Mouse (Mus musculus) cortical plate, adult 2 months (tissue): ENCODE measurements around the gene S1pr3. TPM values are rescaled to one million over a fixed set of nuclear protein-coding genes. Genes with fewer than 3 reads are reported as not detected.

Experiments
- H3K27ac ChIP-seq: fragments of 200-500 bp; 2 replicates; pipeline ENCODE4 v1.5.1; 2012; ENCODE audit warnings: low read length, control low read depth, inconsistent platforms; ENCODE audit not compliant: insufficient read depth
- H3K4me1 ChIP-seq: fragments of 200-500 bp; 2 replicates; pipeline ENCODE4 v1.6.1; 2011; ENCODE audit warnings: low read length; ENCODE audit not compliant: control insufficient read depth, insufficient read depth
- H3K4me3 ChIP-seq: fragments of 200-500 bp; 2 replicates; pipeline ENCODE4 v1.5.1; 2011; ENCODE audit warnings: mild to moderate bottlenecking, low read length, control low read depth; ENCODE audit not compliant: insufficient read depth
- CTCF ChIP-seq: fragments of 200-500 bp; IDR thresholded peaks from 2 replicates; pipeline ENCODE4 v1.5.1; 2011; ENCODE audit warnings: mild to moderate bottlenecking, control low read depth, low read length; ENCODE audit not compliant: insufficient read depth; ENCODE audit errors: extremely low read depth
- POLR2A ChIP-seq: fragments of 200-500 bp; IDR thresholded peaks from 2 replicates; pipeline ENCODE4 v1.6.1; 2011; ENCODE audit warnings: mild to moderate bottlenecking, low read length, control low read depth; ENCODE audit not compliant: insufficient read depth; ENCODE audit errors: extremely low read depth
- polyA plus RNA-seq: library from polyadenylated mRNA; depleted of rRNA; stranded (reverse); fragments of >200 nt; gene quantifications from 2 replicates; pipeline ENCODE4 v1.2.3, GENCODE M21; 2012

S1pr3 gene
- polyA plus RNA-seq, 1 experiment: 6.9 TPM

GRCm38 (mm10) chr13:51417796-51418195, 9.4 kb downstream of the S1pr3 start:
- peaks cover 16% of the 10 kb centered on the region for H3K4me1 ChIP-seq
- 0 out of 2 replicates have a peak overlapping the region, but pooled peaks have one; percentile 10 for H3K4me3 ChIP-seq
- peak overlapping the region; percentile 8; the same call in 1 of the 2 replicates for H3K27ac ChIP-seq
- TF ChIP-seq CTCF (no peak), POLR2A (no peak)

GRCm38 (mm10) chr13:51418268-51418941, 10.0 kb downstream of the S1pr3 start:
- TF ChIP-seq POLR2A: peak; percentile 39; the same call in 1 of the 2 replicates
- TF ChIP-seq CTCF: peak; percentile 95
- H3K27ac ChIP-seq: peak overlapping the region; percentile 8; the same call in 1 of the 2 replicates
- peaks cover 16% of the 10 kb centered on the region for H3K4me1 ChIP-seq
- peak overlapping the region; percentile 11 for H3K4me3 ChIP-seq

DNA sequence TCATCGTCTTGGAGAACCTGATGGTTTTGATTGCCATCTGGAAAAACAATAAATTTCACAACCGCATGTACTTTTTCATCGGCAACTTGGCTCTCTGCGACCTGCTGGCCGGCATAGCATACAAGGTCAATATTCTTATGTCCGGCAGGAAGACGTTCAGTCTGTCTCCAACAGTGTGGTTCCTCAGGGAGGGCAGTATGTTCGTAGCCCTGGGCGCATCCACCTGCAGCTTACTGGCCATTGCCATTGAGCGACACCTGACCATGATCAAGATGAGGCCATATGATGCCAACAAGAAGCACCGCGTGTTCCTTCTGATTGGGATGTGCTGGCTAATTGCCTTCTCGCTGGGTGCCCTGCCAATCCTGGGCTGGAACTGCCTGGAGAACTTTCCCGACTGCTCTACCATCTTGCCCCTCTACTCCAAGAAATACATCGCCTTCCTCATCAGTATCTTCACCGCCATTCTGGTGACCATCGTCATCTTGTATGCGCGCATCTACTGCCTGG, 10.6 kb downstream of the S1pr3 start:
- no peak for TF ChIP-seq CTCF
- no peak for TF ChIP-seq POLR2A
- peak overlapping the region; percentile 11 for H3K4me3 ChIP-seq
- H3K4me1 ChIP-seq: peaks cover 16% of the 10 kb centered on the region
- no peak overlapping the region for H3K27ac ChIP-seq

DNA sequence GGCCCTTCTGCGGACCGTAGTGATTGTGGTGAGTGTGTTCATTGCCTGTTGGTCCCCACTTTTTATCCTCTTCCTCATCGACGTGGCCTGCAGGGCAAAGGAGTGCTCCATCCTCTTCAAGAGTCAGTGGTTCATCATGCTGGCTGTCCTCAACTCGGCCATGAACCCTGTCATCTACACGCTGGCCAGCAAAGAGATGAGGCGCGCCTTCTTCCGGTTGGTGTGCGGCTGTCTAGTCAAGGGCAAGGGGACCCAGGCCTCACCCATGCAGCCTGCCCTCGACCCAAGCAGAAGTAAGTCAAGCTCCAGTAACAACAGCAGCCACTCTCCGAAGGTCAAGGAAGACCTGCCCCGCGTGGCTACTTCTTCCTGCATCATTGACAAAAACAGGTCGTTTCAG, 11.1 kb downstream of the S1pr3 start:
- no peak overlapping the region for H3K27ac ChIP-seq
- H3K4me3 ChIP-seq: no peak overlapping the region; the same call in 1 of the 2 replicates
- no peak for TF ChIP-seq CTCF
- TF ChIP-seq POLR2A: no peak
- H3K4me1 ChIP-seq: peaks cover 16% of the 10 kb centered on the region

GRCm38 (mm10) chr13:51420861-51421260, 12.4 kb downstream of the S1pr3 start:
- TF ChIP-seq POLR2A: no peak
- TF ChIP-seq CTCF: no peak
- no peak overlapping the region for H3K4me3 ChIP-seq
- H3K4me1 ChIP-seq: peaks cover 16% of the 10 kb centered on the region
- H3K27ac ChIP-seq: no peak overlapping the region

DNA sequence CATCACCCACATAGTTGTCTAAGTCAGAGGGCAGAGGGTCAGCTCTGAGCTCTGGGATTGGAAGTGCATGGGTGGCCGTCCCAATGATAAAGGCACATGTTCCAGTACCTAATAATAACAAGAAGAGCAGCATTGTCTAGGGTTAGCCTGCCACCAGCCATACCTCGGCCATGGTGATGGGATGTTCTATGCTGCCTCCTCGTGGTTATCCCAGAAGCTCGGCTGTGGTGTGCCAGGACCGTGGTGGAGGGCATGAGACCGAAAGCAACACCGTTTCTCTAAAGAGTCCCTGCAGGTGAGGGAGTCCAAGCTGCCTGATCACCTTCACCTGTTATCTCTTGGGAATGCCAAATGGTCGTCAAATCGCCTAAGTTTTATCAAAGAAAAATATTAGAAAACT, 15.2 kb downstream of the S1pr3 start:
- Histone ChIP-seq H3K4me1 (peaks cover 7% of the 10 kb centered on the region), H3K4me3 (no peak overlapping the region), H3K27ac (no peak overlapping the region)
- TF ChIP-seq POLR2A: no peak
- TF ChIP-seq CTCF: no peak

DNA sequence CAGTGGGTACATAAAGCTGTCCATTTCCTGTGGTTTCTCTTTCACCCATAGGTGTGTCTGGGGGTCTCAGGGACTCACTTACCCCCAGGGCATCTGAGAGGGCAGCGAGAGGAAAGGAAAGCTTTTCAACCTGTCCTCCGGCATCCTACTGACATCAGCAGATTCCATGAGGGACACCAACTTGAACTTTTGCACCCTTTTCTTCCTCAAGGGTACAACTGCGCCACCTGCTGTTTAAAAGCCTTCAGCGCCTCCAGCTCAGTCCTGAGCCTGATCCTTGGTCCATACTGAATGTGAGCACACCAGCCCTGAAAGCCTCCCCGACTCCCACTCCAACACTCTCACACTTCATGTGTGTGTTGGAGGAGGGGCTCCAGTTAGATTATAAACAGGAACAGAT, 16.2 kb downstream of the S1pr3 start:
- TF ChIP-seq CTCF: peak; percentile 65
- no peak for TF ChIP-seq POLR2A
- Histone ChIP-seq H3K4me3 (no peak overlapping the region), H3K4me1 (peaks cover 5% of the 10 kb centered on the region), H3K27ac (no peak overlapping the region)

DNA sequence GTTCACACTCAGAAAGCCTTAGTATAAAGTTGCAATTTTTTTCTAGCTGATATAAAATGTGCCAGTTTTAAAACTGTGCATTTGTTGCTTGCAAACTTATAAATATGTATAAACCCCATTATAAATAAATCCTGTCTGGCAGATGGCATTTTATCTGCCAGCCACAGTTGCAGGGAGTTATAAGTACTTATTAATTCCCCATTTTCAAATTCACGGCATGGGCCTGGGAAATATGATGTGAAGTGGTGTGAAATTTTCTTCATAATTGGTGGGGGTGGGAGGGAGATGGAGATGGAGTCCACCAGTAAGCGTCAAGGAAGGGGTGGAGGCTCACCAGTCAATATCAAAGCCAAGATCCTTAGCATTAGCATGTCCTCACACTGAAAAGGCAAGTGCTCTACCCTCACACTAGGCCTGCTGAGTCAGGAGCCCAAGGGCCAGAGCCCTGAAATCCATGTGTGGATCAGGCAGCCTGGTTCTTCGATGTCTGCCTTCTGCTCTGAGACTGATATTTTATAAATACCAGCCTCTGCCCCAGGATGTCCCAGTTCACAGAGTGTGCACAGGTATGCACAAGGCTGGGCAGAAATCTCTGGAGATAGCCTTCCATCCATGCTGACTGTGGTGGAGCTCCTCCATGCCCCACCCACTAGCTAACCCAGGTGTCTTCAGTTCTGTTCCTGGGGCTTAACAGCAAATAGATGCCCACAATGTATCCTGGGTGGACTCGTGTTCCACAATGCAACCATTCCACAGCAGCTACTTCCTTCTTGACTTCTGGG, 17.4 kb downstream of the S1pr3 start:
- Histone ChIP-seq H3K4me3 (no peak overlapping the region), H3K4me1 (peaks cover 5% of the 10 kb centered on the region), H3K27ac (no peak overlapping the region)
- TF ChIP-seq CTCF (no peak), POLR2A (no peak)

DNA sequence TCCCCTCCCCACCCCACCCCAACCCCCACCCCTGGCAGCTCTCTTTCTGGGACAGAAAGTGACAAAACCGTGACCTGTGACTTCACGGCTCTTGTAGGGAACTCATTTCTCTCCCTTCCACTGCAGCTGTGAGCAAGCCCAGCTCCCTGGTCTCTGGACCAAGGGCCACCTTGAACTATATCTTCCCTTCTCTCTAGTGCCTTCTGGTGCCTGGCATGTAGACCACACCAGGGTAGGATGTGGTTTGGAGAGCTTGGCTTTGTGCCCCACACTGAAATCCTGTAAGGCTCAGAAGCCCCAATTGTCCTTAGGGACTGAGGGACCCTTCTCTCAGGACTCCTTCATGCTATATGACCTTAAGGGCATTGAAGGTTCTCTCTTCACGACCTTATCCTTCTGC, 24.9 kb downstream of the S1pr3 start:
- H3K4me1 ChIP-seq: 0 out of 2 replicates have a peak, but pooled peaks cover 2% of the 10 kb centered on the region
- H3K27ac ChIP-seq: no peak overlapping the region
- TF ChIP-seq POLR2A (no peak), CTCF (no peak)
- no peak overlapping the region for H3K4me3 ChIP-seq
